Mouse (Mus musculus): ENCODE measurements around the gene Aph1a.
"Not testable (repeated sequence)": the region's sequence is repeated elsewhere in the genome, so short reads cannot be mapped to it uniquely, and the experiment has no call there.

Aph1a gene

DNA sequence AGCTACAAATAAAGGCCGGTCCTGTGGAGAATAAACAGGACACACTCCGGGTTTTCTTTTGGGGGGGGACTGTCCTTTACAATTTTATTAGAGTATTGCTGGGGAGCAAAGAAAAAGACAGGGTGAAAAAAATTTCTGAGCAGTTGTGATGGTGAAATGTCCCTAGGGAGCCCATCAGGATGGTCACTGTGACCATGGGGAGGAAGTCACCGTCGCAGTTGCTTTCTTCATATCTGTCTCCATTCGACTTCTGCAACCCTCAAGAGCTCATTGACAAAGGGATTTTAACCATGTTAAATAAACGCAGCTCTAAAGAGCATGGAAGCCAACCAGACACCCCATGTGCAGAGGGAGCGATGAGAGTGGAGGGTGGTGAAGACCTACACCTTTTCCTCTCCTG, 23.0 kb downstream of the Aph1a start:
- no peak for DNase-seq (ENCODE audit: low read depth)

DNA sequence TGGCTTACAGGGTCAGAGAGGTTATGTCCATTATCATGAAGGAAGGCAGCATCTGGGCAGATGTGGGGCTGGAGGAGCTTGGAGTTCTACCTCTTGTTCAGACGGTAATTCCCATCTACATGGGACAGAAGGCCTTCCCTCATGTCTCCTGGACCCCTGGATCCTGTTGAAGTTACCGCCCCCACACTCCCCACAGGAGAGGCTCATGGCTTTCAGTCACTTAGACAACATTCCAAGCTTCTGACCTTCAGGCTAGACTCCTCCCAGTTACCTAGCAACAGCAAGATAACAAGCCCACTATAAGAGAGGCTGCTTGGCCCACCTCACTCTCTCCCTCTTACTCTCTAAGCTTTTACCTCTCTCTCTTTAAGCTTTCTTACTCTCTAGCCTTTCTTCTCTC, 26.8 kb downstream of the Aph1a start:
- DNase-seq (ENCODE audit: low read depth), result not testable (repeated sequence)

DNA sequence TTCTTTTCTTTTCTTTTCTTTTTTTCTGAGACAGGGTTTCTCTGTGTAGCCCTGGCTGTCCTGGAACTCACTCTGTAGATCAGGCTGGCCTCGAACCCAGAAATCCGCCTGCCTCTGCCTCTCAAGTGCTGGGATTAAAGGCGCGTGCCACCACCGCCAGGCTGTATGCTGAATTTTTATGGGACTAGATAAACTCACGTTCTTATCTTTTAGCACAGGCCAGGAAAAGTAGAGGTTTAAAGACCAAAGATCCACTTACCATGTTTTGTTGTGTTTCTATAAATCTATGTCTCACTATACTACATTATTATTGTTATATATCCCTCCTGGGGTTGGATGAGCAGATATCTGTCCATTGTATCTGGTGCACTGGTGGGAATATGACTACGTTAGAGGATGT, 29.7 kb downstream of the Aph1a start:
- DNase-seq (ENCODE audit: low read depth), result not testable (repeated sequence)

DNA sequence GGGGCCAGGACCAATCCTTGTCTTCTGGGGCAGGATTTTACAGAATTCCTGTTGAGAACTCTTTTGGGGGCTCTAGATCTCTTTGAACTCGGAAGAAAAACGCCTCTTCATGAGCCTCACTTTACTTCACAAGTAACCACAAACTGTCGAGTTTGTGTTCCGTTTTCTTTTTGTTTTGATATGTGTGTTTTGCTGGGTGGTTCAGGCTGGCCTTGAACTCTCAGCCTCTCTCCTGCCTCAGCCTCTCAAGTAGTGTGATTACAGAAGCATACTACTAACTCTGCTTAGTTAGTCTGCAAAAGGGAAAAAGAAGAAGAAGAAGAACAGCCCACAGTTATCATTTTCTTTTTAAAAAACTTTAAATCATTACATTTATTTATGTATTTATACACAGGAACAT, 30.4 kb downstream of the Aph1a start:
- no peak for DNase-seq (ENCODE audit: low read depth)

DNA sequence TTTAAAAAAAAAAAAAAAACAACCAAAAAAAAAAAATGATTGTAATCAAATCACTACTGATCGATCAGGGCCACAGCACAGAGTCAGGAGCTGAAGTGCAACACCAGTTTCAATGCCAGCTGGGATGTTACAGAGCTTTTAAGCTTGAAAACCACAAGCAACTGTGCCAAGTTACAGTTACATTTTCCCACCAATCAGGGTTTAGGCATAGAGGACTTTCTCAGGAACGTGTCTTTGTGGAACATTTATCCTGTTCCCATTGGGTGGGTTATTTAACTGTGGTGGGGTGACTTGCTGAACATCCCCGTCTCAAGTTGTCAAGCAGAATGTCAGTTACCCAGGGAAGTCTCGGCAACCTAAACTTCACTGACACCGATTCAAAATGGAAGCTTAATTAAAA, 31.3 kb downstream of the Aph1a start:
- no peak for DNase-seq (ENCODE audit: low read depth)

DNA sequence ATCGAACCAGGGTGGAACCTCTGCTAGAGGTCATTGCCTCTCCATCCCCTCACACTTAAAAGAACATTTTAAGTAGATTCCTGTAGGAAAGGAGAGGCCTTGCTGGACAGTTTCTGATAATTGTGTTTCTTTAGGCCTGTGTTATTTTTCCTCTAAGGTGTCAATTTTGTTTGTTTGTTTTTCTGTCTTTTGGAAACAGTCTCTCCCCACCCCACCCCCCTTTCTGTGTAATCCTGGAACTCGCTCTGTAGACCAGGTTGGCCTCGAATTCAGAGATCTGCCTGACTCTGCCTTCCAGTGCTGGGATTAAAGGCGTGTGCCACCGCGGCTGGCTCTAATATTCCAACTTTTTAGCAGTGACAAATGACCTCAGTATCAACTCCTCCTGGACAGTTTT, 34.5 kb downstream of the Aph1a start:
- no peak for DNase-seq (ENCODE audit: low read depth)

DNA sequence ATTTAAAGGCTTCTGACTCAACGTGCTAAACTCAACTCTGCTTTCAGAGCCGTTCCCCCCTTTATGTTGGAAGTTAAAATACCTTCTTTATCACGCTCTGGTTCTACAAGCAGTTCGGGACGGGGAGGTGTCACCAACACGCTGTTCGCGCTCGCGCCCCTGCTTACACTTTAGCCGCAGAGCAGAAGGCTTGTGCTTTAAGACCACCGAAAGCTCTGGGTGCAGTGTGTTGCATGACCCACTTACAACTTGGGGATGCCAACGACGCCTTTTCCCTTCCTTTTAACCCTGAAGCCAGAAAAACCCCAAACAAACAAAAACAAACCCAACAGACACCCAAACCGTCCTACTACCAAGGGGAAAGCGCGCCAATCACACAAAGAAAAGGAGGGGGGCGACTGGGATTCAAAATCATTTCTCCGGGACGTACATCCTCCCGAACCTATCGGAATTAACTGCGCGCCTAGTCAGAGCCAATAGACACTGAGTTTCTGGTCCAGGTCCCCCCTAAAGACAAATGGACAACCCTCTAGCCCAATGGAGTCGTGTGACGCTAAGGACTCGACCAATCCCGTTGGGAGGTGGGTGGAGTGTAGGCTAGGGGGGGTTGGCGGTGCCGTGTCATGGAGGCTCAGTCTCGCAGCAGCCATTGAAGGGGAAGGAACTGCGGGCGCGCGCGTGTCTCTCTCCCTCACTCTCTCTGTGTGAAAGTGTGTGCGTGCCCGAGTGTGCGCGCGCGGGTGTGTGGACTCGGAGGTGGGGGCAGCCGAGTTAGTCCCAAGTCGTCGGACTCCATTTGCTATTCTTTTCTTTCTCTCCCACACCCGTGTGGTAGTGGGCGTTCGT, 35.1 kb downstream of the Aph1a start, which contains the start of gene Anp32e:
Anp32e (plus strand) TSS at position 589 of the 846 bp plus-strand sequence.
- DNase-seq (ENCODE audit: low read depth), result peak; percentile 99

DNA sequence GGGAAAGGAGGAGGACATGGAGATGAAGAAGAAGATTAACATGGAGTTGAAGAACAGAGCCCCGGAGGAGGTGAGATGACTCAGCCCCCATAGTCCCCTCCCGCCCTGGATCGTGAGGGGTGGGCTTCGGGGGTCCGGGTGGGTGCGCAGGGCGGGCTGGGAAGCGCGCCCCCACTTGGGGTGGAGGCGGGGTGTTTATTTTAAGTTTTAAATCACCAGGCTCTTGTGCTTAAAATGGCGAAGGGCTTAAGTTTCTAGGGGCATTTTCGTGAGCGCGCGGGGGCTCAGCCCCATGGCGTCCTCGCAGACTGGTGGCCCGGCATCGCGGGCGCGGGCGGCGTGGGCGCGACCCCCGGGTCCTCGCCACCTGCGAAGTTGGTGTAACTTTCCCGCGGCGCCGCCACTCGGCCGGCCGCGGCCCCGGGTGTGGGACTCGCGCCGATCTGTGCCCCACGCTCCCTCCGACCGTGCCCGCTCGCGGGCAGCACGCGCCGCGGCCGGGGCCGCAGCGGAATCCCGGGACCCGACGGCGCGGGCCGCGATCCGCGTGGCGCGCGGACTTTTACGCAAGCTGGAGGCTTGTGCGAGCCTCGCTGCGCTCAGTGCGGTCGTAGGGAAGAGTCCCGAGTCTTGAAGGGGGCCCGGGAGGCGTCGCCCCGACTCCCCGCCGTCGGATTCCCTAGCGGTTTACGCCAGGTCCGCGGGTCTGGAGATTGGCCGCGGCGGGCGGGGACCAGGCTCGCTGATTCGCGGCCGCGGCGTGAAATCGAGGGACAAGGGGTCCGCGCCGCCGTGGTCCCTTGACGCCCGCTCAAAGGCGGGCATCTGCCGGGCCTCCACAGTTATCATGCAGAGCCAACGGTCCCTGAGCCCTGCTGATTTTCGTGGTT, 36.1 kb downstream of the Aph1a start:
- DNase-seq (ENCODE audit: low read depth), result no peak

DNA sequence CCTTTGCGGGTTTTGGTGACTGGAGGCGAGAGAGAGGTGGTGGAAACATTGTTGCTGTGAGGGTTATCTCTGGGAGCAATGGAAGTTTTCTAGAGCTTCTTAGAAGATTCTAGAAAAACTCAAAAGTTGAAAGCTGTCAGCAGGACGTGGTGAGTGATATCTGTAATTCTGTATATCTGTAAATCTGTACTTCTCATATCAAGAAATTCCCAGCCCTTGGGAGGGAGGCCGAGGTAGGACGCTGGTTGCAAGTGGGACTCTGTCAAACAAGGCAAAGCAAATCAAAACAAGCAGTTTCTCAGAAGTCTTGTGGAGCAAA, 36.7 kb downstream of the Aph1a start:
- DNase-seq (ENCODE audit: low read depth), result peak; percentile 78

DNA sequence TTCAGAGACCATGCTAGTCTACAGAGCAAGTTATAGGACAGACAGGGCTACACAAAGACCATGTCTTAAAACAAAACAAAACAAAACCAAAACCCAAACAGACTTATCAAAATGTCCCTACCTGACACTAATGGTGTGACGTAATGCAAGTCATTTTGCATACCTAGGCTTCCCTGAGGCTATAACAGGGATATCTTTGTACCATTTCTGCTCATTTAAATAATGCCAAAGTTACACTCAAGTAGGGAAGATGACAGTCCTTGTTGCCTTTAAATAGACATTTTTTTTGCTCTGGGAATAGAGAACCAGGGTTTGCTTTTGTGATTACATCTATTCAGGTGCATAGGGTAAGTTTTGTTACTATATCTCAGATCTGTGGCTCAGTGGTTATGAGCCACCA, 37.7 kb downstream of the Aph1a start:
- peak; percentile 75 for DNase-seq (ENCODE audit: low read depth)

DNA sequence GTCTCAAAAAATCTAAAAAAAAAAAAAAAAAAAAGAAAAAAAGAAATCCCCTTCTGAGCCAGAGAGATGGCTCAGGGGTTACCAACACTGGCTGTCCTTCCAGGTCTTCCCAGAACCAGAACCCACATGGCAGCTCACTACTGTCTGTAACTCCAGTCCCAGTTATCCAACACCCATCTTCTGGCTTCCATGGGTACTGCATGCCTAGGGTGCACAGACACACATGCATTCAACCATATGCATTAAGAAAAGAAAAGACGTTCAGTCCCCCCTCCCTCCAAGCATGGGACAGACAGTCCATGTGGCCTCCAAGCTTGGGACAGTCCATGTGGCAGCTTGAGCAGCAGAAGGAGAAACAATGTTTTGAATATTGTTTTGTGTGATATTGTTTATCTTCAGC, 38.4 kb downstream of the Aph1a start:
- DNase-seq (ENCODE audit: low read depth), result peak; percentile 42

DNA sequence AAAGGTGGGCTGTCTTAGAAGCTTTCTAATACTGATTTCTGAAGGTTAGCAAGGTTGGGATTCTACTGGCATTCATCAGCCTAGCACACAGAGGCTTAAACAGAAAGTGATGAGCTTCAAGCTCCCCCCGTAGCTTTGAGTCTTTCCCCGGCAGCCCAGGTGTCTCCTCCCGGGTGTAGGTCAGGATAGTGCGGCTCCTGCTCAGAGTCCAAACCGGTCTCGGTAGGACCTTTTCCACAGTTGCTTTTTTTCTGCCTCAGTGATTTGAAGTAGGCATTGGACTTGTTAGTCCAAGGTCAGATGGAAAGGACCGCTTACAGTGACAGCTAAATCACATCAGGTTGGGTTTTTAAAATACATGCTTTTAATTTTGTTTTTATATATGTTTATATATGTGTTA, 38.8 kb downstream of the Aph1a start:
- peak; percentile 25 for DNase-seq (ENCODE audit: low read depth)

DNA sequence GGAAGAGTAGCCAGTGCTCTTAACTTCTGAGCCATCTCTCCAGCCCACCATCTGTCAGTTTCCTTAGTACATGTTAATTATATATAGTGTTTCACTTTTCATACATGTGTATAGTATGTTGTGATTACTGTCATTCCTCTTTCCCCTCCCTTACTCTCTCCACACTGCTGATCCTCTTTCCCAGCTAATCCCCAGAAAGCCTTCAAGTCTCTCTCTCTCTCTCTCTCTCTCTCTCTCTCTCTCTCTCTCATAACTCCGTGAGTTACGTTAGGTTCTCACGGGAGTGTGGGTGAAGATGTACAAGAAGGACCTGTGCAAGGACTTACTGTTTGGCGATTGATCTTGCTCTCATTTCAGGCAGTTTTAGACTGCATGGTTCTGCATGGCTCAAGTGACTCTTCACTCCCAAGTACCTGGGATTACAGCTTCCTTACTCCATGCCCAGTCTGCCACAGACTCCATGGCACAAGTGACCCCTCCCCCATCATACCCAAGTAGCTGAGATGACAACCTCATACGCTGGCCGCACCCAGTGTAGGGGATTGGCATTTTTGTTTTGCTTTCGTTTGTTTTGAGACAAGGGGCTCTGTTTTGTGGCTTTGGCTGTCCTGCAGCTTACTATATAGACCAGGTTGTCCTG, 39.5 kb downstream of the Aph1a start:
- DNase-seq (ENCODE audit: low read depth), result no peak

DNA sequence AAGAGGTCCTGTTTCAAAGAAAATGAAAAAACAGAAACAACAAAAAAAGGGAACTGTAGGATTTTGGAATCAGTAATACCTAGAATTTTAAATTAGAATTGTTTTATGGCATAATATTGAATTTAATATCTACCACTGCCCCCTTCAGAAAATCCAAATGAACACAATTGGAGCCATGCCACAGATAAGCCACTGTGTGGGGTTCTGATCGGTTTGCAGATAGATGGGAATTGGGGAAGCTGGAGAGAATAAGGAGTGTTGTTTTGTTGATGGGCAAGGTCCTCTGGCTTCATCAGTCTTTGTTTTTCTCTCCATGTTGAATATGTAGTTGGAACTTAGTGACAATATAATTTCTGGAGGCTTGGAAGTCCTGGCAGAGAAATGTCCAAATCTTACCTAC, 40.7 kb downstream of the Aph1a start:
- DNase-seq (ENCODE audit: low read depth), result no peak

DNA sequence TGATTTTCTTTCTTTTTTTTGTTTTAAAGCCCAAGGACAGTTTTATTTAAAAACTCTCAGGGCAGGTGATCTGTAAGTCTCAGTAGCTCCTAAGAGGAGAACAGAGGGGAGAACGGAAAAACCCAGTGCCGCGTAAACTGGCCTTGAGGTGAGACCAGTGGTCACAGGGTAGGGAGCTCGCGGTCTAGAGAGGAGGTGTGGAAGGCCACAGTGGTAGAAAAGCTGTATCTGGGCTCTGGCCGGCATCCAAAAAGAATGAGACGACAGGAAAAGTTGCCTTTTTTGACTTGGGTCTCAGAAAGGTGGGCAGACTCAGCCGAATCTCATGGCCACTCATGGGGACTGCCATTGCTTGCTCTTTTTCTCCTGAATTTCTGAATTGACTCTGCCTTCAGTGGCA, 44.4 kb downstream of the Aph1a start:
- DNase-seq (ENCODE audit: low read depth), result no peak

DNA sequence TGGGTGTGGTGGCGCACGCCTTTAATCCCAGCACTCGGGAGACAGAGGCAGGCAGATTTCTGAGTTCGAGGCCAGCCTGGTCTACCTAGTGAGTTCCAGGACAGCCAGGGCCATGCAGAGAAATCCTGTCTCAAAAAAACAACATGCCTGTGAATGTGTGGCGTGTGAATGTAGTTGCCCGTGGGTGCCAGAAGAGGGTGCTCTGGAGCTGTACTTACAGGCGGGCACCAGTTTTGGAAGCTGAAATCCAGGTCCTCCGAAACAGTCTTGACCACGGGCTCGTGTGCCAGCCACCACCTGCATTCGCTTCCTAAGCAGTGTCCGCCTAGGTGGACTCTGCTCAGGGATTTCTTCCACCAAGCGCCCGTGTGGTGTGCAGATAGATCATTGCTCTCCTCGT, 45.1 kb downstream of the Aph1a start:
- peak; percentile 58 for DNase-seq (ENCODE audit: low read depth)

DNA sequence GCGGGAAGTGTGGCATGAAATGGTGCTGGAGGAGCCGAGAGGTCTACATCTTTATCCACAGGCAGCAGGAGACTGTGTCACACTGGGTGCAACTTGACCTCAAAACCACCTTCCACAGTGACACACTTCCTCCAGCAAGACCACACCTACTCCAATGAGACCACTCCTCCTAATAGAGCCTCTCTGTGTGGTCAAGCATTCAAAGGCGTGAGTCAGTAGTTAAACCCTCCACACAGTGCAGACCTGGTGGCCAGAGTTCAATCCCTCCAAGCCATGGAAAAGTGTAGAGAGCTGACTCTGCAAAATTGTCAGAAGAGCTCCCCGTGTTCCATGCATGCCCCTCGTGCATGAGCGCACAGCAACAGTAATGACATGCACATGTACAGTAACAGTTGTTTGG, 49.0 kb downstream of the Aph1a start:
- no peak for DNase-seq (ENCODE audit: low read depth)

DNA sequence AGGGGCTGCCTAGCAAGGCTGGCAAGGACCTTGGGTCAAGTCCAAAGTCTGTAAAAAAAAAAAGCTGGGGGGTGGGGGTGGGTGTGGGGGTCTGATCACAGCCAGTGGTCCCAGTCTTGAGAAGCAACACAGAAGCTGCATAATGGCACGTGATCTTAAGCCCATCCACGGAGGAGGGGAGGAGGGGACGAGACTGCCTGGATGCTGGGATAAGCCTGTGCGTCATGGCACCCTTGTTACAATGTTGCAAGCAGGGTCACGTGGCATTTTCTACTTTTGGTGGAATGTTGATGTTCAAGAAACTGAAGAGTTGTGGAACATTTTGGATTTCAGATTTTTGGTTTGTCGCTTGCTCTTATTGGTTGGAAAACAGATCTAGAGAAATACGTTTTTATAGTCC, 49.5 kb downstream of the Aph1a start:
- no peak for DNase-seq (ENCODE audit: low read depth)

DNA sequence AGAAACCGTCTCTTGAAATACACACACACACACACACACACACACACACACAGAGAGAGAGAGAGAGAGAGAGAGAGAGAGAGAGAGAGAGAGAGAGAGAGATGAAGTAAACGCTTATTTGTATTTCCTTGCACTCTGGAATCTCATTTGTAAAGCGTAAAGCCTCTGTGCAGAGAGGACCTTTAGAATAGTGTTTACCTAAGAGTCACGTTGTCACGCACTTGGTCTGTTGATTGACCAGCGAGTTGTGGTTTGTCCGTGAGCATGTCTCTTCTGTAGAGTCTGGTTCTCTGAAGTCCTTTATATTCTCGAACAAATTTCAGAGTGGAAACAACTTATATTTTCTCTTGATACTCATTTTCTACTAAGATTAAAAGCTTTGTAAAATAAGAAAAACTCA, 51.0 kb downstream of the Aph1a start:
- DNase-seq (ENCODE audit: low read depth), result no peak

DNA sequence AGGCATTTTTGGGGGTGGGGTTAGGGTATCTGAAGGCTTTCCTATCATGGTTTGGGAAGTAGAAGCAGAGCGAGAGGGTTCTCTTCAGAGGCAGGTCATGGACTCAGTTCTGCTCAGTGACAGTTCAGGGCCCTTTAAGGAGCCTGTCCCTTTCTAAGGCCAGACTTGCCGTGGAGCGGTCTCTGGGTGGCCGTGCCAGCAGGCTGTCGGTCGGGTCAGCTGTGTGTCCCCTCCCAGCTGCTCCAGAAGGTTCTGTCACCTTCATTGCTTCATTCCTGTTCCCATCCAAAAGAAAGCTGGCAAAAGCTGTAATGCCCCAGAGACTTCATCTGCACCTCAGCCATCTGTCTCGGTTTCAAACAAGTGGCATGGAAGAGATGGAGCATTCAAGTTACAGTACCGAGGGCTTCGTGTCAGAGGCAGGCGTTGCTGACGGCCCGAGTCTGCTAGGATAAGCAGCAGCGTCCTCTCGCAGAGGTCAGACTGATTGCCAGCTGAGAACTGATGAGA, 52.0 kb downstream of the Aph1a start:
- DNase-seq (ENCODE audit: low read depth), result no peak
